Mouse (Mus musculus): ENCODE data around the gene Slc2a1. TPM values are rescaled to one million over a fixed set of nuclear protein-coding genes. Genes with fewer than 3 reads are reported as not detected.

Gene Slc2a1
- 13.3 and 26.0 TPM in 2 replicates for polyA plus RNA-seq (2012; rRNA removed; ENCODE audit: low replicate concordance)

DNA sequence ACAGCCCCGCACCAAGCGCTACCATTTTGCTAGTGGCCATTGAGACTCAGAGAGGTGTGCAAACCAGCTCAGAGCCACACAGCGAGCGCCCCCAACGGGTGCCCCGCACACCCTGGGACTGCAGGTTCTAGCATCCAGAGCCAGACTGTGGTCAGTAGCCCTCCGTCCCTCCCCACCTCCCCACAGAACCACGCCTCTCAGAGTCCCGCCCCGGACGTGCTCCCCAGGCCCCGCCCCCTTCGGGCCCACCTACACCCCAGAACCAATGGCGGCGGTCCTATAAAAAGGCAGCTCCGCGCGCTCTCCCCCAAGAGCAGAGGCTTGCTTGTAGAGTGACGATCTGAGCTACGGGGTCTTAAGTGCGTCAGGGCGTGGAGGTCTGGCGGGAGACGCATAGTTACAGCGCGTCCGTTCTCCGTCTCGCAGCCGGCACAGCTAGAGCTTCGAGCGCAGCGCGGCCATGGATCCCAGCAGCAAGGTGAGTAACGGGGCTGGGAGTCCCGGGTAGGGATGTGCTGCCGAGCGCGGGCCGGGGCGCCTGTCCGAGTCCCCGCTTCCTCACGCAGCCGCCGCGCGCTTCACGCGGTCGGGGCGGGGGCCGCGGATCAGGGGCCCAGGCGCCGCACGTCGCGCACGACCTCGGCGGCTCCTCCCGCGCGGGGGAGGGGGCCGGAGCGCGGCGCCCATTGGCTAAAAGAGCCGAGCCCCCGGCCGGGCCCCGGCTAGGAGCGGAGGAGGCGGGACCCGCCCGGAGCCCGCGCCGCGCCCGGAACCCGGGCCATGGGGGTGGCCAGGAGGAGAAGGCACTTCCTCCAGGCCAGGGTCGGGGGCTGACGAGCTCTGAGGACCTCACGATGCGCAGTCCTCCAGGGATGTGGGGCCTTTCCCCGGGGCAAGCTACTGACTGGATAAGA is at the start of gene Slc2a1:
TSS of gene Slc2a1 (plus strand) at position 217 of the 914 bp plus-strand sequence.

DNA sequence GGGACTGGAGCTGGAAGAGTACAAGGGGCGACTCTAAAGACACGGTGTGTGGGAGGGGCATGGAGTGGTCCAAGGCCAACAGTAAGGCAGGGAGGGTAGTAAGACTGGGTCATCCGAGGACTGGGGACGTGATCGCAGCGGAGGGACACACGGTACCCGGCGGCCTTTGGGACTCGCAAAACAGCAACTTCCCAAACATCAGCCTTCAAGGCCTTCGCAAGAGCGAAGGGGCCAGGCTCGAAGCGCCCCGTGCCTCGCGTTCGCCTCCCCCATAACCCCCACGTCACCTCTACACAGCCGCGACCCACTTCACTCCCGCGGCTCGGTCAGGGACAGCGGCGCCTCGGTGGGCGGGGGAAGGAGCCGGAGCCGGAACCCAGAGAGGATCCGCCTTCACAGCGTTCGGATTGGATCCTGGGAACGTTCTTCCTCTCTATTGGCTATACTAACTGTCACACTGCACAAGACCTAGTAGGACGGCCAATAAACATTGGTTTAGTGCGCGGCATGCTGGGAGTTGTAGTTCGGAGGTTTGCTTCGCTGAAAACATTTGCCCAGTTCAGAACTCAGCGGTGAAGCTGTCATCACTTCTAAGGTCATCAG is 65.4 kb downstream of the Slc2a1 start, which contains the start of gene Zfp691:
TSS of gene Zfp691 (minus strand) at position 345 of the 603 bp plus-strand sequence.

Other genes with a start within 250 kb of the Slc2a1 start
- gene Olfr1331, start 244.1 kb upstream of the Slc2a1 start, polyA plus RNA-seq (2012; rRNA removed; ENCODE audit: low replicate concordance) = not detected in 2 replicates
- gene Olfr1330, start 220.1 kb upstream of the Slc2a1 start, polyA plus RNA-seq (2012; rRNA removed; ENCODE audit: low replicate concordance) = not detected in 2 replicates
- not detected in 2 replicates for gene Olfr1329, start 191.2 kb upstream of the Slc2a1 start, polyA plus RNA-seq (2012; rRNA removed; ENCODE audit: low replicate concordance)
- gene Olfr1328, start 170.1 kb upstream of the Slc2a1 start, polyA plus RNA-seq (2012; rRNA removed; ENCODE audit: low replicate concordance) = not detected in 2 replicates
- gene Lao1, start 147.1 kb upstream of the Slc2a1 start, polyA plus RNA-seq (2012; rRNA removed; ENCODE audit: low replicate concordance) = not detected in 2 replicates
- gene Zfp691, start 65.5 kb downstream of the Slc2a1 start, polyA plus RNA-seq (2012; rRNA removed; ENCODE audit: low replicate concordance) = 5.6 and 7.2 TPM in 2 replicates
- gene Ermap, start 81.3 kb downstream of the Slc2a1 start, polyA plus RNA-seq (2012; rRNA removed; ENCODE audit: low replicate concordance) = 0.02 and 0.12 TPM in 2 replicates
- 20.5 and 21.5 TPM in 2 replicates for gene Svbp, start 86.6 kb downstream of the Slc2a1 start, polyA plus RNA-seq (2012; rRNA removed; ENCODE audit: low replicate concordance)
- not detected in 2 replicates for gene Tmem269, start 109.5 kb downstream of the Slc2a1 start, polyA plus RNA-seq (2012; rRNA removed; ENCODE audit: low replicate concordance)
- gene AU022252, start 124.0 kb downstream of the Slc2a1 start, polyA plus RNA-seq (2012; rRNA removed; ENCODE audit: low replicate concordance) = 1.1 and 1.8 TPM in 2 replicates
- 5.7 and 8.0 TPM in 2 replicates for gene P3h1, start 124.2 kb downstream of the Slc2a1 start, polyA plus RNA-seq (2012; rRNA removed; ENCODE audit: low replicate concordance)
- gene Cldn19, start 146.7 kb downstream of the Slc2a1 start, polyA plus RNA-seq (2012; rRNA removed; ENCODE audit: low replicate concordance) = not detected in 2 replicates
- 178 and 223 TPM in 2 replicates for gene Ybx1, start 185.9 kb downstream of the Slc2a1 start, polyA plus RNA-seq (2012; rRNA removed; ENCODE audit: low replicate concordance)
- gene Ppih, start 211.8 kb downstream of the Slc2a1 start, polyA plus RNA-seq (2012; rRNA removed; ENCODE audit: low replicate concordance) = 2.6 and 4.2 TPM in 2 replicates